Mouse (Mus musculus) midbrain, embryonic 12.5 days (tissue): ENCODE data around the gene Mettl24. TPM values are rescaled to one million over a fixed set of nuclear protein-coding genes. Genes with fewer than 3 reads are reported as not detected.
"Not testable (repeated sequence)": the region's sequence is repeated elsewhere in the genome, so short reads cannot be mapped to it uniquely, and the experiment has no call there.

ENCODE experiments used
- ATAC-seq: fragments of 200-750 bp; cut with Nextera tagmentation; 2 replicates; pipeline ENCODE4 v1.8.0; 2017; ENCODE audit warnings: low read depth, moderate TSS enrichment, moderate library complexity; ENCODE audit not compliant: low FRiP score
- H3K27ac ChIP-seq: fragments of 300-500 bp; sonication (generic); replicated peaks from 2 replicates; pipeline ENCODE4 v1.5.1; 2016; ENCODE audit warnings: mild to moderate bottlenecking
- H3K27me3 ChIP-seq: fragments of 300-500 bp; sonication (generic); 2 replicates; pipeline ENCODE4 v1.6.1; 2016; ENCODE audit warnings: mild to moderate bottlenecking
- H3K36me3 ChIP-seq: fragments of 300-500 bp; sonication (generic); 2 replicates; pipeline ENCODE4 v1.6.1; 2016
- H3K4me1 ChIP-seq: fragments of 300-500 bp; sonication (generic); 2 replicates; pipeline ENCODE4 v1.6.1; 2016
- H3K4me2 ChIP-seq: fragments of 300-500 bp; sonication (generic); replicated peaks from 2 replicates; pipeline ENCODE4 v1.6.1; 2016; ENCODE audit warnings: mild to moderate bottlenecking, moderate library complexity
- H3K4me3 ChIP-seq: fragments of 300-500 bp; sonication (generic); 2 replicates; pipeline ENCODE4 v1.5.1; 2016; ENCODE audit warnings: mild to moderate bottlenecking
- H3K9ac ChIP-seq: fragments of 300-500 bp; sonication (generic); replicated peaks from 2 replicates; pipeline ENCODE4 v1.6.1; 2016; ENCODE audit warnings: mild to moderate bottlenecking, moderate library complexity
- H3K9me3 ChIP-seq: fragments of 300-500 bp; sonication (generic); 2 replicates; pipeline ENCODE4 v1.6.1; 2016; ENCODE audit warnings: mild to moderate bottlenecking
- WGBS: fragments of 180-500 bp; shearing (Covaris S2); methylation state at CpG from one replicate; pipeline ENCODE4 v1.1.7; 2016; 5-methylcytosine and 5-hydroxymethylcytosine counted together
- polyA plus RNA-seq: library from polyadenylated mRNA; unstranded; fragments of >200 nt; fragmentation: Nextera tagmentation; extraction: Ambion mirVana; gene quantifications from 2 replicates; pipeline ENCODE4 v1.2.1, GENCODE M21; 2016

Mettl24 gene
- polyA plus RNA-seq, 1 experiment from 2014 or later, result 0.91 TPM

GRCm38 (mm10) chr10:40750293-40751047 lies 67.4 kb downstream of the Mettl24 start:
- H3K27me3 ChIP-seq, result no peaks in the 10 kb centered on the region
- H3K27ac ChIP-seq, result no peak overlapping the region
- ATAC-seq, result no peak
- no peak overlapping the region for H3K4me2 ChIP-seq
- no peak overlapping the region for H3K9ac ChIP-seq
- peaks cover 7% of the 10 kb centered on the region; the same call in 1 of the 2 replicates for H3K4me1 ChIP-seq
- H3K36me3 ChIP-seq, result no peaks in the 10 kb centered on the region
- WGBS, result 82% methylated on average over 10 of the region's 10 CpGs
- no peaks in the 10 kb centered on the region for H3K9me3 ChIP-seq
- no peak overlapping the region for H3K4me3 ChIP-seq

- Histone ChIP-seq H3K9me3 (no peaks in the 10 kb centered on the region), H3K27me3 (no peaks in the 10 kb centered on the region), H3K27ac (no peak overlapping the region), H3K4me2 (no peak overlapping the region), H3K4me1 (peaks cover 7% of the 10 kb centered on the region; the same call in 1 of the 2 replicates), H3K4me3 (no peak overlapping the region), H3K9ac (no peak overlapping the region), H3K36me3 (no peaks in the 10 kb centered on the region)
- no peak for ATAC-seq
- WGBS, result 79% methylated on average over 13 of the region's 13 CpGs
Observed at GRCm38 (mm10) chr10:40751157-40751556, 68.1 kb downstream of the Mettl24 start.

- H3K27ac ChIP-seq, result no peak overlapping the region
- H3K4me2 ChIP-seq, result no peak overlapping the region
- H3K36me3 ChIP-seq, result no peaks in the 10 kb centered on the region
- no peak overlapping the region for H3K9ac ChIP-seq
- ATAC-seq, result no peak
- no peaks in the 10 kb centered on the region for H3K27me3 ChIP-seq
- no peaks in the 10 kb centered on the region for H3K9me3 ChIP-seq
- peaks cover 7% of the 10 kb centered on the region; the same call in 1 of the 2 replicates for H3K4me1 ChIP-seq
- 62% methylated on average over 3 of the region's 3 CpGs for WGBS
- H3K4me3 ChIP-seq, result no peak overlapping the region
Observed at GRCm38 (mm10) chr10:40753036-40753435, 70.0 kb downstream of the Mettl24 start.

GRCm38 (mm10) chr10:40758171-40759010 lies 75.3 kb downstream of the Mettl24 start:
- Histone ChIP-seq H3K4me3 (no peak overlapping the region), H3K9me3 (no peaks in the 10 kb centered on the region), H3K4me2 (no peak overlapping the region), H3K4me1 (0 out of 2 replicates have a peak, but pooled peaks cover 5% of the 10 kb centered on the region), H3K27ac (no peak overlapping the region), H3K9ac (no peak overlapping the region), H3K36me3 (no peaks in the 10 kb centered on the region), H3K27me3 (no peaks in the 10 kb centered on the region)
- no peak for ATAC-seq
- 83% methylated on average over 11 of the region's 11 CpGs for WGBS

GRCm38 (mm10) chr10:40759391-40760194 lies 76.5 kb downstream of the Mettl24 start:
- not testable (repeated sequence) for H3K9ac ChIP-seq, H3K4me1 ChIP-seq, H3K36me3 ChIP-seq, H3K4me3 ChIP-seq, H3K27ac ChIP-seq, H3K4me2 ChIP-seq, H3K9me3 ChIP-seq, ATAC-seq, H3K27me3 ChIP-seq
- 95% methylated on average over 23 of the region's 23 CpGs for WGBS

- H3K27me3 ChIP-seq, result no peaks in the 10 kb centered on the region
- no peak overlapping the region for H3K4me3 ChIP-seq
- no peaks in the 10 kb centered on the region for H3K36me3 ChIP-seq
- no peak overlapping the region for H3K4me2 ChIP-seq
- 0 out of 2 replicates have a peak, but pooled peaks cover 5% of the 10 kb centered on the region for H3K4me1 ChIP-seq
- ATAC-seq, result no peak
- WGBS, result 91% methylated on average over 9 of the region's 9 CpGs
- H3K27ac ChIP-seq, result no peak overlapping the region
- no peaks in the 10 kb centered on the region for H3K9me3 ChIP-seq
- no peak overlapping the region for H3K9ac ChIP-seq
Observed at GRCm38 (mm10) chr10:40760195-40761009, 77.3 kb downstream of the Mettl24 start.

GRCm38 (mm10) chr10:40761010-40761752 lies 78.1 kb downstream of the Mettl24 start:
- WGBS, result 69% methylated on average over 9 of the region's 9 CpGs
- H3K27ac ChIP-seq, result no peak overlapping the region
- H3K27me3 ChIP-seq, result no peaks in the 10 kb centered on the region
- H3K4me1 ChIP-seq, result 0 out of 2 replicates have a peak, but pooled peaks cover 5% of the 10 kb centered on the region
- no peak overlapping the region for H3K4me2 ChIP-seq
- no peak overlapping the region for H3K9ac ChIP-seq
- no peaks in the 10 kb centered on the region for H3K9me3 ChIP-seq
- ATAC-seq, result no peak
- H3K36me3 ChIP-seq, result no peaks in the 10 kb centered on the region
- H3K4me3 ChIP-seq, result no peak overlapping the region

- Histone ChIP-seq H3K27me3 (no peaks in the 10 kb centered on the region), H3K9ac (no peak overlapping the region), H3K4me3 (no peak overlapping the region), H3K4me2 (no peak overlapping the region), H3K9me3 (no peaks in the 10 kb centered on the region), H3K36me3 (no peaks in the 10 kb centered on the region), H3K27ac (no peak overlapping the region), H3K4me1 (0 out of 2 replicates have a peak, but pooled peaks cover 5% of the 10 kb centered on the region)
- 73% methylated on average over 6 of the region's 6 CpGs for WGBS
- ATAC-seq, result no peak
Observed at GRCm38 (mm10) chr10:40762624-40763023, 79.5 kb downstream of the Mettl24 start.

GRCm38 (mm10) chr10:40763084-40763720 lies 80.1 kb downstream of the Mettl24 start:
- WGBS, result 81% methylated on average over 5 of the region's 5 CpGs
- Histone ChIP-seq H3K4me2 (no peak overlapping the region), H3K27me3 (no peaks in the 10 kb centered on the region), H3K27ac (no peak overlapping the region), H3K4me1 (0 out of 2 replicates have a peak, but pooled peaks cover 5% of the 10 kb centered on the region), H3K9me3 (no peaks in the 10 kb centered on the region), H3K36me3 (no peaks in the 10 kb centered on the region), H3K4me3 (no peak overlapping the region), H3K9ac (no peak overlapping the region)
- no peak for ATAC-seq

GRCm38 (mm10) chr10:40772266-40772665 lies 89.2 kb downstream of the Mettl24 start:
- no peak overlapping the region for H3K4me2 ChIP-seq
- H3K4me1 ChIP-seq, result peaks cover 13% of the 10 kb centered on the region
- no peak for ATAC-seq
- WGBS, result 42% methylated on average over 4 of the region's 4 CpGs
- no peak overlapping the region for H3K27ac ChIP-seq
- H3K36me3 ChIP-seq, result no peaks in the 10 kb centered on the region
- no peak overlapping the region for H3K4me3 ChIP-seq
- H3K9ac ChIP-seq, result no peak overlapping the region
- H3K27me3 ChIP-seq, result no peaks in the 10 kb centered on the region
- no peaks in the 10 kb centered on the region for H3K9me3 ChIP-seq
